Mouse (Mus musculus): ENCODE measurements at regions not wholly inside any gene's neighbourhood (a gene's known extent, or its start where the extent isn't known, plus 50 kb on each side); places are given as distances from the start of the nearest gene placed in this dataset.
"Not testable (repeated sequence)": the region's sequence is repeated elsewhere in the genome, so short reads cannot be mapped to it uniquely, and the experiment has no call there.

GRCm38 (mm10) chr10:26139100-26140093 lies 60.5 kb upstream of the Tmem200a start:
- peak; percentile 58 for DNase-seq

GRCm38 (mm10) chr10:26152586-26152985 lies 73.7 kb upstream of the Tmem200a start:
- no peak for DNase-seq

GRCm38 (mm10) chr10:26158786-26159185 lies 70.7 kb upstream of the Samd3 start:
- no peak for DNase-seq

- DNase-seq, result not testable (repeated sequence)
These were observed 68.4 kb upstream of the Samd3 start for GRCm38 (mm10) chr10:26161139-26161538.

GRCm38 (mm10) chr10:26164531-26164930 lies 65.0 kb upstream of the Samd3 start:
- no peak for DNase-seq

GRCm38 (mm10) chr10:26177591-26177990 lies 51.9 kb upstream of the Samd3 start:
- DNase-seq, result no peak

GRCm38 (mm10) chr10:26178356-26178755 lies 51.2 kb upstream of the Samd3 start:
- DNase-seq, result no peak

Data from lung, postnatal 14 days (tissue).